Mouse (Mus musculus): ENCODE results near the gene Gm10318.

The Gm10318 gene

DNA sequence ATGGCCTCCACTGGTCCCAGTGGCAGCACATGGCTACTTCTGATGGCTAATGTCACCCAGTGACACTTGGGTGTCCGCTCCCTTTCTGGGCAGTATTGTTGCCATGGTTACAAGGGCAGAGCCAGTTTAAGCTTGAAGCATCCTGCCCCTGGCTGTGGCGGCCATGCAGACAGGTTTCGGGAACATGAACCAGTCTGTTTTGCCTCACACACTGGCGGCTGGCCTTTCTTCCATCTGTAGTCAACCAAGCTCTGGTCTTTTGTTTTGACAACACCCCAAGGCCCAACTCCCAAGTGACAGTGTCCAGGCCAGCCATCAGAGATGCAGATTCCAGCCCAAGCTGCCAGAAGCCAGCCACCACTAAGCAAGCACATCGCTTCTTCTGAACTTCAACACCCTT lies 42.9 kb downstream of the Gm10318 start:
- no peak for DNase-seq

DNA sequence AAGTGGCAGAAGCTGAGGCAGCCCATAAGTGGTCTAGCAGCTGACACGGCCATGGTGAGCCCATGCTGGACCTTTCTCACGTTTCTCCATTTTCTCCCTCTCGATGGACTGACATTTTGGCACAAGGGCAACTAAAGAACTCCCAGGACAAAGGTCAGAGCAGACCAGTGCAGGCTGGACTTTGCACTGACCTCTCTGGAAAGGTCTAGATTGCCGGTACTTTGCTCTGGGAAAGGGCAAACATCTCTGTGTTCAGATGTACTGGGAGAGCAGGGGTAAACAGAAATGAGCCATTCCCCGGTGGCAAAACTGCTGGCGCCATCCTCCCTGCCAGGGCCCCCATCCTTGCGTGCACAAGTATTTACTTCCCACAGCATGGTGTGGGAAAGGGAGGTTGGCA lies 47.5 kb downstream of the Gm10318 start:
- no peak for DNase-seq

DNA sequence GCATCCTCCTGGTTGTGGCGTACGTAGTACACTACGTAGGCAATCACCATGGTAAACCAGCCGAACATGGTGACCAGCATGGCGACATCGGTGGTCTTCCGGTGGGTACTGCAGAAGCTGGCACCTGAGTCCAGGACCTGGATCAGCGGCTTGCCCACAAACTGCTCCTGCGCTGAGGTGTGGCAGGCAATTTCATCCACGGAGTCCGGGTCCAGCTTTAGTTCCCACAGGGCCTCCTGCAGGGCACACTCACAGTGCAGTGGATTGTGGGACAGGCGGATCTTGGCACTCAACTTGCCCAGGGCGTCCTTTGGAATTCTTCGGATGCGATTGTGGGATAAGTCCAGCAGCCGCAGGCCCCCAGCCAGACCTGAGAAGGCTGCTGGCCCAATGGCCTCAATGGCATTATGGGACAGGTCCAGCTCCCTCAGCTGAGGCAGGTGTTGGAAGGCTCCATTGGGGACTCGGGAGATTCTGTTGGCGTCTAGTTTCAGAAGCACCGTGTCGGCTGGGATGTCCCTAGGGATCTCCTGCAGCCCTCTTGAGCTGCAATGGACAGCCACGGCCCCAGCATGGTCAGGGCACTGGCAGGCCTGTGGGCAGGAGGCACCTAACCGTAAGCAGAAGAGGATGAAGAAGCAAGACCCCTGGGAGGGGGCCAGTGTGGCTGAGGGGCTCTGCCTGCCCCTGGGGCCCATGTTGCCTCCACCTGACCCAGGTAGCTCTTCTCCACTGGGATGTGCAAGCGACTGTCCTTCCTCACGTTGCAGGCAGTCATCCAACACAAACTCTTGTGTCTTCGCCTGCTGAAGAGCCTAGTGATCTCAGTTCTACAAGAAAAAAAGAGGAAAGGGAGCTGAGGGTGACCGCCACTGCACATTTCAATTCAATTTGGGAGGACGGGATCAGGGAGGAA lies 48.5 kb downstream of the Gm10318 start:
- DNase-seq, result peak; percentile 12

DNA sequence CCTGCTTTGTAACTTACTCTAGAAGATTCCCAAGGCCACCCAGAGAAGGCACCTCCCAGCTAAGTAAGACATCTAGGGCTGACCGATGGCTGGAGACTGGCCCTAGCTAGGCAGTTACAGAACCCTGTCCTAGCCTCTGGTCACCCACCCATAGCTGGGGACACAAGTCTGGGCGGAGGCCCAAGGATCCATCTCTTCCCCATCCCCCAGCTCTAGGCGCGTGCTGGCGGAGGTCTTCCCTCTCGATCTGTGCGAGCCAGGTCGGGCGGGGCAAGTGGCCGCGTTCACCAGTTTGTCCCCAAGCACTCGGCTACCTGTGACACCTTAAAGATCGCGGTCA lies 49.2 kb downstream of the Gm10318 start:
- no peak for DNase-seq

DNA sequence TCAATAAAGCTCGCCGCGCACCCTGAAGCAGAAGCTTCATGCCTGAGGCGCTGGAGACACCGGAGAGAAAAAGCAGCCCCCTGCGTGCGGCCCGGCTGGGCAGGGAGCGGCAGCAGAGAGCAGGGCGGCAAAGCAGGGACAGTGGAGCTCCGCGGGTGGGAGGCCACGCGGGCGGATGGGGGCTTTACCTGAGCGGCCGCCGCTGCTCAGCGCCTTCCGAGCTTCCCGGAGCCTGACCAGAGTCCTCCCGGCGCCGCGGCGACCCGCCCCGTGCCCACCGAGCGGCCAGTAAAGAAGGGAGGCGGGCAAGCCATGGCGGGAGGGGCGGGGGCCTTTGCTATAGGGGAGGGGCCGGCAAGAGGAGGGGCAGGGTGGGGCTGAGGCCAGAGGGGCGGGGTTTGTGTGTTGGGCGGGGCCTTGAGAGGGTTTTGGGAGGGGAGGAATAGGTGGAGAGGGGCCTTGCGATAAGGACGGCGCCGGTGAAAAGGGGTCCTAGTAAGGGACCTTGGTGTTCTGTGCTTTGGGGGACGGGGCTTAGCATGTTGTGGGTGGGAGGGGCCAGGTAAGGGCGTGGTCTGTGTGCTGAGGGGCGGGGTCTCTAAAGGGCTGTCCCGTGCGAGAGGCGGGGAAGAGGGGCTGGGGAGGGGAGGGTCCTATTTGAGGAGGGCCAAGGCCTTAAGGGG lies 49.7 kb downstream of the Gm10318 start, which contains the start of gene Lrrc3:
Lrrc3 (minus strand) TSS at position 326 of the 683 bp plus-strand sequence.
- peak; percentile 71 for DNase-seq

DNA sequence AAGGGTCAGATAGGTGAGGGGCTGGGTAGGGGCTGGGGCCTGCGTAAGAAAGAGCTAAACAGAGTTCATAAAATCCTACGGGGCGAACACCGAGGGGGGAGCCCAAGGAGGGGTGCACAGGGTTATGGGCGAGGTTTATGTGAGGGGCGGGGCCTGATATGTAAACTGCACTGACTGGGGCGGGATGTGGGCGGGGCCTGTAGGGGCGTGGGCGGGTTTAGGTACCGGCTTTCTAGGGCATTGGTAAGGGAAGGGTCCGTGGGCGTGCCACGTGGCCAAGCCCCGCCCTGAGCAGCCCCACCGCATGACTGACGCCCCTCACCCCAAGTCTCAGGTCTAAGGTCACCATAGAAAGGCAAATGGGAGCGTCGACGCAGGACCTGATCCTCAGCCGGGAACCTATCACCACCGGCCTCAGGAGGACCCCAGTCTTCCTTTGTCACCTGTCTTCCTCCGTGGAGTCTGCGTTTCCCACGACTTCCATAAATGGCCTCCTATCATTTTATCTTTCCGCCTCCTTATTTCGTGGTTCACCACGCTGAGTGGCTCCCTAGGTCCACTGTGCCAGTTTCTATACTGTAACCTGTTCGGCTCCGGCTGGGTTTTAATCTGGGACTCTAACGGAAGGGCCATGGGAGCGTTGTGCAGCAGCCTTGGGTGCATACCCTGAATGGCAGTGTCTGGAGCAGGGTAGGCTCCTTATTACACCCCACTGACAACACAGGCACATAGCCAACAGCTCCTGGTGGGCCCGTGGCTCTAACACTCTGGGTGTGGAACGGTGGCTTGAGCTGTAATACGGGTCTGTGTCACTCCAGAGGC lies 50.4 kb downstream of the Gm10318 start:
- DNase-seq, result peak; percentile 88

Data from right cerebral cortex, postnatal 4 days (tissue).